Mouse (Mus musculus): Measurements from ENCODE around the gene Btbd35f10.
"Not testable (repeated sequence)": the region's sequence is repeated elsewhere in the genome, so short reads cannot be mapped to it uniquely, and the experiment has no call there.

Gene Btbd35f10

DNA sequence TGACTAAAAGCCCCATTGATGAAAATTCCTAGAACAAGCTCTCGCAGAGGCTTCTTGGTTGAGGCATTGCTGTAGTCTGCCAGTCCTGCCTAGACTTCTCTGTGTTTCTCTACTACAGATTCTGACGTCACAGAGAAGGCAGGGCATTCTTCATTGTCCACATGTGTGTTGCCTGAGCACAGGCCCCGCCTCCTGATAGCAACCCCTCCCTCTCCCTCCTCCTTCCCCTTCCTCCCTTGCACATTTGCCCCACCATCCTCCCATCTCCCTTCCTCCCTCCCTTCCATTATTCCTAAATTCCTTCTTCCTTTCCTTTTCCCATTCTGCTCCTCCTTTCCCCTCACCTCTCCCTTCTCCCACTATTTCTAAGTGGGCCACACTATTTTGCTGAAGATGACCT, at the start of gene Btbd35f10:
TSS of gene Btbd35f10 (minus strand) at position 101 of the 400 bp plus-strand sequence.
- DNase-seq, result not testable (repeated sequence)

All from cerebellum, postnatal 36 days (tissue).